Mouse (Mus musculus) E14TG2a.4 (cell line): ENCODE measurements around the gene Rchy1.

Experiments
- H3K27me3 ChIP-seq: 2 replicates; pipeline ENCODE4 v1.6.1; 2014; ENCODE audit warnings: low read length, control low read depth; ENCODE audit not compliant: insufficient read depth
- H3K36me3 ChIP-seq: 2 replicates; pipeline ENCODE4 v1.6.1; 2014; ENCODE audit warnings: low read length, control low read depth; ENCODE audit not compliant: insufficient read depth
- H3K4me1 ChIP-seq: replicated peaks from 2 replicates; pipeline ENCODE4 v1.6.1; 2014; ENCODE audit warnings: low read depth, low read length, control low read depth
- H3K4me3 ChIP-seq: replicated peaks from 2 replicates; pipeline ENCODE4 v1.5.1; 2014; ENCODE audit warnings: mild to moderate bottlenecking, low read length
- H3K9me3 ChIP-seq: 2 replicates; pipeline ENCODE4 v1.6.1; 2014; ENCODE audit warnings: low read length, control low read depth
- CTCF ChIP-seq: conservative IDR thresholded peaks from 2 replicates; pipeline ENCODE4 v1.5.1; 2014; ENCODE audit warnings: low read length
- NANOG ChIP-seq: IDR thresholded peaks from 2 replicates; pipeline ENCODE4 v1.6.1; 2014; ENCODE audit warnings: borderline replicate concordance, low read length, mixed read lengths
- POU5F1 ChIP-seq: IDR thresholded peaks from 2 replicates; pipeline ENCODE4 v1.6.1; 2014; ENCODE audit warnings: low read length, borderline replicate concordance

Gene Rchy1

GRCm38 (mm10) chr5:91962639-91963440 is at the start of gene Rchy1:
Rchy1 (minus strand) TSS chr5:91963068.
- H3K36me3 ChIP-seq, result peaks cover 34% of the 10 kb centered on the region
- H3K9me3 ChIP-seq, result no peaks in the 10 kb centered on the region
- H3K4me1 ChIP-seq, result peaks cover 25% of the 10 kb centered on the region
- H3K4me3 ChIP-seq, result peak within 1 kb of the TSS; percentile 93
- TF ChIP-seq NANOG, result no peak
- no peak for TF ChIP-seq CTCF
- TF ChIP-seq POU5F1, result no peak
- H3K27me3 ChIP-seq, result no peaks in the 10 kb centered on the region

- TF ChIP-seq NANOG, result no peak
- no peak for TF ChIP-seq POU5F1
- no peak for TF ChIP-seq CTCF
- Histone ChIP-seq H3K4me1 (no peaks in the 10 kb centered on the region), H3K27me3 (no peaks in the 10 kb centered on the region), H3K36me3 (no peaks in the 10 kb centered on the region), H3K9me3 (no peaks in the 10 kb centered on the region), H3K4me3 (no peak overlapping the region)
These were observed 48.9 kb upstream of the Rchy1 start for GRCm38 (mm10) chr5:92011756-92012155.

GRCm38 (mm10) chr5:92009827-92010226 is 47.0 kb upstream of the Rchy1 start:
- Histone ChIP-seq H3K27me3 (no peaks in the 10 kb centered on the region), H3K4me3 (no peak overlapping the region), H3K4me1 (no peaks in the 10 kb centered on the region), H3K36me3 (no peaks in the 10 kb centered on the region), H3K9me3 (no peaks in the 10 kb centered on the region)
- TF ChIP-seq CTCF (no peak), NANOG (no peak), POU5F1 (no peak)

- H3K4me3 ChIP-seq, result no peak overlapping the region
- TF ChIP-seq CTCF, result peak; percentile 24; the same call in 1 of the 2 replicates
- TF ChIP-seq NANOG, result no peak
- peaks cover 13% of the 10 kb centered on the region for H3K9me3 ChIP-seq
- no peaks in the 10 kb centered on the region for H3K27me3 ChIP-seq
- no peaks in the 10 kb centered on the region for H3K36me3 ChIP-seq
- H3K4me1 ChIP-seq, result 0 out of 2 replicates have a peak, but pooled peaks cover 4% of the 10 kb centered on the region
These were observed 40.1 kb upstream of the Rchy1 start for GRCm38 (mm10) chr5:92003011-92003410.

- Histone ChIP-seq H3K27me3 (no peaks in the 10 kb centered on the region), H3K4me3 (no peak overlapping the region), H3K36me3 (no peaks in the 10 kb centered on the region), H3K9me3 (peaks cover 13% of the 10 kb centered on the region), H3K4me1 (peaks cover 4% of the 10 kb centered on the region; the same call in 1 of the 2 replicates)
- TF ChIP-seq NANOG (no peak), CTCF (no peak), POU5F1 (no peak)
These were observed 37.9 kb upstream of the Rchy1 start for GRCm38 (mm10) chr5:92000770-92001169.

- no peaks in the 10 kb centered on the region for H3K27me3 ChIP-seq
- TF ChIP-seq CTCF (no peak), POU5F1 (no peak), NANOG (no peak)
- H3K4me1 ChIP-seq, result peaks cover 37% of the 10 kb centered on the region
- H3K4me3 ChIP-seq, result peak overlapping the region; percentile 30
- peaks cover 21% of the 10 kb centered on the region for H3K9me3 ChIP-seq
- no peaks in the 10 kb centered on the region for H3K36me3 ChIP-seq
These were observed 31.7 kb upstream of the Rchy1 start for GRCm38 (mm10) chr5:91994546-91994945.

- TF ChIP-seq CTCF, result no peak
- no peak for TF ChIP-seq NANOG
- no peak for TF ChIP-seq POU5F1
- H3K36me3 ChIP-seq, result no peaks in the 10 kb centered on the region
- no peaks in the 10 kb centered on the region for H3K27me3 ChIP-seq
- peaks cover 8% of the 10 kb centered on the region; the same call in 1 of the 2 replicates for H3K9me3 ChIP-seq
- H3K4me1 ChIP-seq, result peaks cover 37% of the 10 kb centered on the region
- no peak overlapping the region for H3K4me3 ChIP-seq
These were observed 30.2 kb upstream of the Rchy1 start for GRCm38 (mm10) chr5:91993061-91993460.

- TF ChIP-seq POU5F1 (no peak), NANOG (no peak), CTCF (no peak)
- Histone ChIP-seq H3K4me1 (peaks cover 45% of the 10 kb centered on the region), H3K36me3 (no peaks in the 10 kb centered on the region), H3K4me3 (no peak overlapping the region), H3K9me3 (peaks cover 17% of the 10 kb centered on the region), H3K27me3 (no peaks in the 10 kb centered on the region)
These were observed 28.5 kb upstream of the Rchy1 start for GRCm38 (mm10) chr5:91991191-91991937.

GRCm38 (mm10) chr5:91989261-91989660 is 26.4 kb upstream of the Rchy1 start:
- Histone ChIP-seq H3K4me3 (no peak overlapping the region), H3K27me3 (no peaks in the 10 kb centered on the region), H3K36me3 (no peaks in the 10 kb centered on the region), H3K9me3 (peaks cover 33% of the 10 kb centered on the region), H3K4me1 (peaks cover 36% of the 10 kb centered on the region)
- TF ChIP-seq POU5F1, result no peak
- no peak for TF ChIP-seq NANOG
- no peak for TF ChIP-seq CTCF
